Mouse (Mus musculus): ENCODE data around the gene Iars2. TPM values are rescaled to one million over a fixed set of nuclear protein-coding genes. Genes with fewer than 3 reads are reported as not detected.

The Iars2 gene
- polyA plus RNA-seq, 1 experiment from 2014 or later = 46.9 TPM

- WGBS = 60% methylated on average over 9 of the region's 9 CpGs
- no peak overlapping the region for H3K4me2 ChIP-seq
- no peak for ATAC-seq (ENCODE audit: insufficient number of reproducible peaks, low FRiP score)
- H3K9ac ChIP-seq = no peak overlapping the region
- H3K27ac ChIP-seq (ENCODE audit: poor library complexity, severe bottlenecking) = no peak overlapping the region
- H3K4me1 ChIP-seq (replicated peaks) = peaks cover 16% of the 10 kb centered on the region
- no peaks in the 10 kb centered on the region for H3K9me3 ChIP-seq (replicated peaks)
- no peaks in the 10 kb centered on the region for H3K27me3 ChIP-seq (replicated peaks)
- H3K4me3 ChIP-seq = no peak overlapping the region
- H3K36me3 ChIP-seq = peaks cover 79% of the 10 kb centered on the region
Measured at GRCm38 (mm10) chr1:185279288-185279687, 49.9 kb downstream of the Iars2 start.

GRCm38 (mm10) chr1:185277022-185277421 lies 52.2 kb downstream of the Iars2 start:
- Histone ChIP-seq H3K9ac (no peak overlapping the region), H3K4me2 (no peak overlapping the region), H3K9me3 (replicated peaks) (0 out of 2 replicates have a peak, but pooled peaks cover 2% of the 10 kb centered on the region), H3K4me1 (replicated peaks) (peaks cover 14% of the 10 kb centered on the region; the same call in 1 of the 2 replicates), H3K36me3 (peaks cover 77% of the 10 kb centered on the region), H3K27ac (ENCODE audit: poor library complexity, severe bottlenecking) (no peak overlapping the region), H3K4me3 (no peak overlapping the region), H3K27me3 (replicated peaks) (no peaks in the 10 kb centered on the region)
- WGBS = 67% methylated on average over 11 of the region's 11 CpGs
- ATAC-seq (ENCODE audit: insufficient number of reproducible peaks, low FRiP score) = no peak

- Histone ChIP-seq H3K36me3 (peaks cover 82% of the 10 kb centered on the region), H3K4me1 (replicated peaks) (peaks cover 14% of the 10 kb centered on the region; the same call in 1 of the 2 replicates), H3K9ac (no peak overlapping the region), H3K27me3 (replicated peaks) (no peaks in the 10 kb centered on the region), H3K4me3 (no peak overlapping the region), H3K27ac (ENCODE audit: poor library complexity, severe bottlenecking) (no peak overlapping the region), H3K4me2 (no peak overlapping the region), H3K9me3 (replicated peaks) (0 out of 2 replicates have a peak, but pooled peaks cover 2% of the 10 kb centered on the region)
- 71% methylated on average over 7 of the region's 7 CpGs for WGBS
- ATAC-seq (ENCODE audit: insufficient number of reproducible peaks, low FRiP score) = no peak
Measured at GRCm38 (mm10) chr1:185275976-185276375, 53.2 kb downstream of the Iars2 start.

- H3K9me3 ChIP-seq (replicated peaks) = 0 out of 2 replicates have a peak, but pooled peaks cover 2% of the 10 kb centered on the region
- ATAC-seq (ENCODE audit: insufficient number of reproducible peaks, low FRiP score) = no peak
- H3K36me3 ChIP-seq = peaks cover 80% of the 10 kb centered on the region
- H3K4me3 ChIP-seq = no peak overlapping the region
- no peak overlapping the region for H3K27ac ChIP-seq (ENCODE audit: poor library complexity, severe bottlenecking)
- H3K4me2 ChIP-seq = no peak overlapping the region
- H3K4me1 ChIP-seq (replicated peaks) = peaks cover 14% of the 10 kb centered on the region; the same call in 1 of the 2 replicates
- H3K9ac ChIP-seq = no peak overlapping the region
- 54% methylated on average over 5 of the region's 5 CpGs for WGBS
- H3K27me3 ChIP-seq (replicated peaks) = no peaks in the 10 kb centered on the region
Measured at GRCm38 (mm10) chr1:185274819-185275545, 54.2 kb downstream of the Iars2 start.

- H3K27ac ChIP-seq (ENCODE audit: poor library complexity, severe bottlenecking) = no peak overlapping the region
- WGBS = 91% methylated on average over 9 of the region's 9 CpGs
- 0 out of 2 replicates have a peak, but pooled peaks cover 2% of the 10 kb centered on the region for H3K9me3 ChIP-seq (replicated peaks)
- H3K4me3 ChIP-seq = no peak overlapping the region
- H3K27me3 ChIP-seq (replicated peaks) = no peaks in the 10 kb centered on the region
- ATAC-seq (ENCODE audit: insufficient number of reproducible peaks, low FRiP score) = no peak
- peaks cover 77% of the 10 kb centered on the region for H3K36me3 ChIP-seq
- no peak overlapping the region for H3K4me2 ChIP-seq
- H3K4me1 ChIP-seq (replicated peaks) = peaks cover 14% of the 10 kb centered on the region; the same call in 1 of the 2 replicates
- no peak overlapping the region for H3K9ac ChIP-seq
Measured at GRCm38 (mm10) chr1:185271373-185271772, 57.8 kb downstream of the Iars2 start.

GRCm38 (mm10) chr1:185270403-185271097 lies 58.6 kb downstream of the Iars2 start:
- 91% methylated on average over 8 of the region's 8 CpGs for WGBS
- Histone ChIP-seq H3K27ac (ENCODE audit: poor library complexity, severe bottlenecking) (no peak overlapping the region), H3K4me3 (no peak overlapping the region), H3K9me3 (replicated peaks) (0 out of 2 replicates have a peak, but pooled peaks cover 2% of the 10 kb centered on the region), H3K4me1 (replicated peaks) (peaks cover 10% of the 10 kb centered on the region; the same call in 1 of the 2 replicates), H3K4me2 (no peak overlapping the region), H3K36me3 (peaks cover 76% of the 10 kb centered on the region), H3K9ac (no peak overlapping the region), H3K27me3 (replicated peaks) (no peaks in the 10 kb centered on the region)
- no peak for ATAC-seq (ENCODE audit: insufficient number of reproducible peaks, low FRiP score)

- H3K4me1 ChIP-seq (replicated peaks) = no peaks in the 10 kb centered on the region
- H3K9me3 ChIP-seq (replicated peaks) = 0 out of 2 replicates have a peak, but pooled peaks cover 2% of the 10 kb centered on the region
- ATAC-seq (ENCODE audit: insufficient number of reproducible peaks, low FRiP score) = no peak
- no peak overlapping the region for H3K9ac ChIP-seq
- 79% methylated on average over 4 of the region's 4 CpGs for WGBS
- no peak overlapping the region for H3K4me2 ChIP-seq
- H3K4me3 ChIP-seq = no peak overlapping the region
- no peaks in the 10 kb centered on the region for H3K27me3 ChIP-seq (replicated peaks)
- H3K36me3 ChIP-seq = peaks cover 85% of the 10 kb centered on the region
- H3K27ac ChIP-seq (ENCODE audit: poor library complexity, severe bottlenecking) = no peak overlapping the region
Measured at GRCm38 (mm10) chr1:185268675-185269074, 60.5 kb downstream of the Iars2 start.

GRCm38 (mm10) chr1:185262565-185262964 lies 66.6 kb downstream of the Iars2 start:
- Histone ChIP-seq H3K4me1 (replicated peaks) (peaks cover 10% of the 10 kb centered on the region), H3K4me3 (no peak overlapping the region), H3K9me3 (replicated peaks) (no peaks in the 10 kb centered on the region), H3K36me3 (peaks cover 71% of the 10 kb centered on the region), H3K27ac (ENCODE audit: poor library complexity, severe bottlenecking) (no peak overlapping the region), H3K9ac (no peak overlapping the region), H3K27me3 (replicated peaks) (no peaks in the 10 kb centered on the region), H3K4me2 (no peak overlapping the region)
- ATAC-seq (ENCODE audit: insufficient number of reproducible peaks, low FRiP score) = peak; percentile 51
- WGBS = 30% methylated on average over 14 of the region's 14 CpGs

GRCm38 (mm10) chr1:185256753-185257152 lies 72.4 kb downstream of the Iars2 start:
- 58% methylated on average over 3 of the region's 3 CpGs for WGBS
- peaks cover 51% of the 10 kb centered on the region for H3K36me3 ChIP-seq

GRCm38 (mm10) chr1:185255336-185255735 lies 73.9 kb downstream of the Iars2 start:
- H3K9me3 ChIP-seq (replicated peaks) = no peaks in the 10 kb centered on the region
- no peak overlapping the region for H3K4me3 ChIP-seq
- no peak overlapping the region for H3K9ac ChIP-seq
- H3K27me3 ChIP-seq (replicated peaks) = no peaks in the 10 kb centered on the region
- no peak for ATAC-seq (ENCODE audit: insufficient number of reproducible peaks, low FRiP score)
- H3K27ac ChIP-seq (ENCODE audit: poor library complexity, severe bottlenecking) = no peak overlapping the region
- H3K36me3 ChIP-seq = peaks cover 50% of the 10 kb centered on the region
- peaks cover 33% of the 10 kb centered on the region for H3K4me1 ChIP-seq (replicated peaks)
- H3K4me2 ChIP-seq = no peak overlapping the region
- 84% methylated on average over 12 of the region's 12 CpGs for WGBS

More at GRCm38 (mm10) chr1:185256753-185257152, 72.4 kb downstream of the Iars2 start:
- Histone ChIP-seq H3K4me2 (no peak overlapping the region), H3K9ac (no peak overlapping the region), H3K4me3 (no peak overlapping the region), H3K4me1 (replicated peaks) (peaks cover 28% of the 10 kb centered on the region), H3K9me3 (replicated peaks) (no peaks in the 10 kb centered on the region), H3K27me3 (replicated peaks) (no peaks in the 10 kb centered on the region), H3K27ac (ENCODE audit: poor library complexity, severe bottlenecking) (no peak overlapping the region)
- ATAC-seq (ENCODE audit: insufficient number of reproducible peaks, low FRiP score) = no peak

- 63% methylated on average over 12 of the region's 12 CpGs for WGBS
- Histone ChIP-seq H3K4me3 (no peak overlapping the region), H3K4me1 (replicated peaks) (peaks cover 33% of the 10 kb centered on the region), H3K9me3 (replicated peaks) (no peaks in the 10 kb centered on the region), H3K27ac (ENCODE audit: poor library complexity, severe bottlenecking) (no peak overlapping the region), H3K4me2 (no peak overlapping the region), H3K36me3 (peaks cover 54% of the 10 kb centered on the region), H3K27me3 (replicated peaks) (no peaks in the 10 kb centered on the region), H3K9ac (no peak overlapping the region)
- ATAC-seq (ENCODE audit: insufficient number of reproducible peaks, low FRiP score) = no peak
Measured at GRCm38 (mm10) chr1:185253140-185253892, 75.9 kb downstream of the Iars2 start.
